Mouse (Mus musculus) spleen, adult 2 months (tissue): ENCODE measurements around the gene Phf5a.

Experiments
- CTCF ChIP-seq: fragments of 200-500 bp; IDR thresholded peaks from 2 replicates; pipeline ENCODE4 v1.5.1; 2011; ENCODE audit warnings: mild to moderate bottlenecking, inconsistent platforms; ENCODE audit not compliant: insufficient read depth, insufficient read length, insufficient replicate concordance; ENCODE audit errors: extremely low read depth
- POLR2A ChIP-seq: fragments of 200-500 bp; IDR thresholded peaks from 2 replicates; pipeline ENCODE4 v1.6.1; 2011; ENCODE audit warnings: low read depth, low read length, inconsistent platforms

- TF ChIP-seq POLR2A = no peak
- TF ChIP-seq CTCF = no peak
These were observed 13.8 kb upstream of the Phf5a start for GRCm38 (mm10) chr15:81885418-81885934.
